Mouse (Mus musculus): ENCODE data around the gene Lmo1. TPM values are rescaled to one million over a fixed set of nuclear protein-coding genes. Genes with fewer than 3 reads are reported as not detected.

Gene Lmo1
- polyA plus RNA-seq (2015; fragmentation: Nextera tagmentation; extraction: Ambion mirVana) = 5.2 and 8.3 TPM in 2 replicates

GRCm38 (mm10) chr7:109174949-109175669, at the start of gene Lmo1:
Gene Lmo1 (minus strand): TSS chr7:109175207.
- H3K36me3 ChIP-seq (ENCODE audit: control insufficient read depth, insufficient read depth, low read length) = no peaks in the 10 kb centered on the region
- H3K27ac ChIP-seq (ENCODE audit: low read length) = no peak within 1 kb of the TSS
- H3K4me2 ChIP-seq (ENCODE audit: low read depth, low read length) = peak within 1 kb of the TSS; percentile 97
- peak within 1 kb of the TSS; percentile 61 for H3K4me3 ChIP-seq (replicated peaks; ENCODE audit: low read length)
- peak within 1 kb of the TSS; percentile 72 for H3K9ac ChIP-seq (ENCODE audit: low read length)
- peaks cover 6% of the 10 kb centered on the region; the same call in 1 of the 2 replicates for H3K4me1 ChIP-seq (ENCODE audit: control insufficient read depth, insufficient read depth, low read length)
- under 1% methylated on average over 67 of the region's 67 CpGs for WGBS
- H3K9me3 ChIP-seq (replicated peaks; ENCODE audit: control insufficient read depth, low read length) = no peaks in the 10 kb centered on the region
- peak; percentile 80 for ATAC-seq (ENCODE audit: insufficient read depth, low FRiP score)
- peaks cover 35% of the 10 kb centered on the region for H3K27me3 ChIP-seq (ENCODE audit: control insufficient read depth, insufficient read depth, low read length)

GRCm38 (mm10) chr7:109221716-109222110, 46.7 kb upstream of the Lmo1 start:
- ATAC-seq (ENCODE audit: insufficient read depth, low FRiP score) = no peak

GRCm38 (mm10) chr7:109220766-109221715, 46.0 kb upstream of the Lmo1 start:
- Histone ChIP-seq H3K4me3 (replicated peaks; ENCODE audit: low read length) (no peak overlapping the region), H3K4me1 (ENCODE audit: control insufficient read depth, insufficient read depth, low read length) (peaks cover 5% of the 10 kb centered on the region; the same call in 1 of the 2 replicates), H3K9ac (ENCODE audit: low read length) (no peak overlapping the region), H3K27me3 (ENCODE audit: control insufficient read depth, insufficient read depth, low read length) (no peaks in the 10 kb centered on the region), H3K36me3 (ENCODE audit: control insufficient read depth, insufficient read depth, low read length) (no peaks in the 10 kb centered on the region), H3K9me3 (replicated peaks; ENCODE audit: control insufficient read depth, low read length) (no peaks in the 10 kb centered on the region), H3K4me2 (ENCODE audit: low read depth, low read length) (no peak overlapping the region), H3K27ac (ENCODE audit: low read length) (no peak overlapping the region)
- ATAC-seq (ENCODE audit: insufficient read depth, low FRiP score) = no peak
- 55% methylated on average over 20 of the region's 20 CpGs for WGBS

More at GRCm38 (mm10) chr7:109221716-109222110, 46.7 kb upstream of the Lmo1 start:
- H3K27me3 ChIP-seq (ENCODE audit: control insufficient read depth, insufficient read depth, low read length) = no peaks in the 10 kb centered on the region
- no peaks in the 10 kb centered on the region for H3K9me3 ChIP-seq (replicated peaks; ENCODE audit: control insufficient read depth, low read length)
- no peaks in the 10 kb centered on the region for H3K36me3 ChIP-seq (ENCODE audit: control insufficient read depth, insufficient read depth, low read length)
- WGBS = 69% methylated on average over 15 of the region's 15 CpGs
- no peak overlapping the region for H3K4me3 ChIP-seq (replicated peaks; ENCODE audit: low read length)
- H3K9ac ChIP-seq (ENCODE audit: low read length) = no peak overlapping the region
- H3K27ac ChIP-seq (ENCODE audit: low read length) = no peak overlapping the region
- no peak overlapping the region for H3K4me2 ChIP-seq (ENCODE audit: low read depth, low read length)
- H3K4me1 ChIP-seq (ENCODE audit: control insufficient read depth, insufficient read depth, low read length) = peaks cover 5% of the 10 kb centered on the region; the same call in 1 of the 2 replicates

GRCm38 (mm10) chr7:109220026-109220425, 45.0 kb upstream of the Lmo1 start:
- Histone ChIP-seq H3K4me2 (ENCODE audit: low read depth, low read length) (no peak overlapping the region), H3K9me3 (replicated peaks; ENCODE audit: control insufficient read depth, low read length) (no peaks in the 10 kb centered on the region), H3K9ac (ENCODE audit: low read length) (no peak overlapping the region), H3K27me3 (ENCODE audit: control insufficient read depth, insufficient read depth, low read length) (no peaks in the 10 kb centered on the region), H3K4me3 (replicated peaks; ENCODE audit: low read length) (no peak overlapping the region), H3K4me1 (ENCODE audit: control insufficient read depth, insufficient read depth, low read length) (peaks cover 5% of the 10 kb centered on the region; the same call in 1 of the 2 replicates), H3K36me3 (ENCODE audit: control insufficient read depth, insufficient read depth, low read length) (no peaks in the 10 kb centered on the region), H3K27ac (ENCODE audit: low read length) (no peak overlapping the region)
- WGBS = 90% methylated on average over 4 of the region's 4 CpGs
- no peak for ATAC-seq (ENCODE audit: insufficient read depth, low FRiP score)

GRCm38 (mm10) chr7:109218977-109219271, 43.9 kb upstream of the Lmo1 start:
- Histone ChIP-seq H3K4me2 (ENCODE audit: low read depth, low read length) (no peak overlapping the region), H3K4me1 (ENCODE audit: control insufficient read depth, insufficient read depth, low read length) (peaks cover 5% of the 10 kb centered on the region; the same call in 1 of the 2 replicates), H3K27me3 (ENCODE audit: control insufficient read depth, insufficient read depth, low read length) (no peaks in the 10 kb centered on the region), H3K9me3 (replicated peaks; ENCODE audit: control insufficient read depth, low read length) (no peaks in the 10 kb centered on the region), H3K27ac (ENCODE audit: low read length) (no peak overlapping the region), H3K36me3 (ENCODE audit: control insufficient read depth, insufficient read depth, low read length) (no peaks in the 10 kb centered on the region), H3K9ac (ENCODE audit: low read length) (no peak overlapping the region), H3K4me3 (replicated peaks; ENCODE audit: low read length) (no peak overlapping the region)
- ATAC-seq (ENCODE audit: insufficient read depth, low FRiP score) = peak; percentile 22; the same call in 1 of the 2 replicates
- 48% methylated on average over 5 of the region's 5 CpGs for WGBS

- Histone ChIP-seq H3K4me3 (replicated peaks; ENCODE audit: low read length) (no peak overlapping the region), H3K9ac (ENCODE audit: low read length) (no peak overlapping the region), H3K4me1 (ENCODE audit: control insufficient read depth, insufficient read depth, low read length) (peaks cover 5% of the 10 kb centered on the region; the same call in 1 of the 2 replicates), H3K36me3 (ENCODE audit: control insufficient read depth, insufficient read depth, low read length) (no peaks in the 10 kb centered on the region), H3K4me2 (ENCODE audit: low read depth, low read length) (no peak overlapping the region), H3K9me3 (replicated peaks; ENCODE audit: control insufficient read depth, low read length) (no peaks in the 10 kb centered on the region), H3K27ac (ENCODE audit: low read length) (no peak overlapping the region), H3K27me3 (ENCODE audit: control insufficient read depth, insufficient read depth, low read length) (no peaks in the 10 kb centered on the region)
- 73% methylated on average over 2 of the region's 2 CpGs for WGBS
- peak; percentile 48; the same call in 1 of the 2 replicates for ATAC-seq (ENCODE audit: insufficient read depth, low FRiP score)
These were observed 43.3 kb upstream of the Lmo1 start for GRCm38 (mm10) chr7:109218130-109218976.

GRCm38 (mm10) chr7:109209804-109210203, 34.8 kb upstream of the Lmo1 start:
- no peak overlapping the region for H3K4me3 ChIP-seq (replicated peaks; ENCODE audit: low read length)
- H3K4me1 ChIP-seq (ENCODE audit: control insufficient read depth, insufficient read depth, low read length) = 0 out of 2 replicates have a peak, but pooled peaks cover 4% of the 10 kb centered on the region
- H3K4me2 ChIP-seq (ENCODE audit: low read depth, low read length) = no peak overlapping the region
- H3K27ac ChIP-seq (ENCODE audit: low read length) = no peak overlapping the region
- WGBS = 70% methylated on average over 2 of the region's 2 CpGs
- H3K9me3 ChIP-seq (replicated peaks; ENCODE audit: control insufficient read depth, low read length) = no peaks in the 10 kb centered on the region
- no peaks in the 10 kb centered on the region for H3K36me3 ChIP-seq (ENCODE audit: control insufficient read depth, insufficient read depth, low read length)
- no peak overlapping the region for H3K9ac ChIP-seq (ENCODE audit: low read length)
- no peaks in the 10 kb centered on the region for H3K27me3 ChIP-seq (ENCODE audit: control insufficient read depth, insufficient read depth, low read length)
- no peak for ATAC-seq (ENCODE audit: insufficient read depth, low FRiP score)

- Histone ChIP-seq H3K27me3 (ENCODE audit: control insufficient read depth, insufficient read depth, low read length) (no peaks in the 10 kb centered on the region), H3K9me3 (replicated peaks; ENCODE audit: control insufficient read depth, low read length) (no peaks in the 10 kb centered on the region), H3K4me1 (ENCODE audit: control insufficient read depth, insufficient read depth, low read length) (0 out of 2 replicates have a peak, but pooled peaks cover 4% of the 10 kb centered on the region), H3K27ac (ENCODE audit: low read length) (no peak overlapping the region), H3K4me2 (ENCODE audit: low read depth, low read length) (no peak overlapping the region), H3K36me3 (ENCODE audit: control insufficient read depth, insufficient read depth, low read length) (no peaks in the 10 kb centered on the region), H3K9ac (ENCODE audit: low read length) (no peak overlapping the region), H3K4me3 (replicated peaks; ENCODE audit: low read length) (no peak overlapping the region)
- ATAC-seq (ENCODE audit: insufficient read depth, low FRiP score) = no peak
- 83% methylated on average over 4 of the region's 4 CpGs for WGBS
These were observed 32.8 kb upstream of the Lmo1 start for GRCm38 (mm10) chr7:109207811-109208210.

Data from stomach, embryonic 16.5 days (tissue).